Mouse (Mus musculus): ENCODE measurements around the gene Pramel4. TPM values are rescaled to one million over a fixed set of nuclear protein-coding genes. Genes with fewer than 3 reads are reported as not detected.

Pramel4 gene
- total RNA-seq (2023), result not detected in 2 replicates

DNA sequence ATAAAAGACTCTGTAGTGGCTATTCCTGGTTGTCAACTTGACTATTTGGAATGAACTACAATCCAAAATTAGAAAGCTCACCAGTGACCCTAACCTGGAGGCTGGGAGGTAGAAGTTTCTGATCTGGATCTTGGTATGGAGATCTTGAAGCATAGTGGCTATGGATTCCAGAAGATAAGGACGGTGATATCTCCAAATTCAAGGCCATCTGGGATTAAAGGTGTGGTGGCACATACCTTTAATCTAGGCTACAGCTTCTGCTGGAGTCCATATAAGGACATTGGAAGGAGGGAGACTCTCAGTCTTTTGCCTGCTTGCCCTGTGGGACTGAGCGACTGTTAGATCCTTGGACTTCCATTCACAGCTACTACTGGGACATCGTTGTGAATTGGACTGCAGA is at the start of gene Pramel4:
Gene Pramel4, plus strand, starts transcription at position 301 of the 400 bp plus-strand sequence.

DNA sequence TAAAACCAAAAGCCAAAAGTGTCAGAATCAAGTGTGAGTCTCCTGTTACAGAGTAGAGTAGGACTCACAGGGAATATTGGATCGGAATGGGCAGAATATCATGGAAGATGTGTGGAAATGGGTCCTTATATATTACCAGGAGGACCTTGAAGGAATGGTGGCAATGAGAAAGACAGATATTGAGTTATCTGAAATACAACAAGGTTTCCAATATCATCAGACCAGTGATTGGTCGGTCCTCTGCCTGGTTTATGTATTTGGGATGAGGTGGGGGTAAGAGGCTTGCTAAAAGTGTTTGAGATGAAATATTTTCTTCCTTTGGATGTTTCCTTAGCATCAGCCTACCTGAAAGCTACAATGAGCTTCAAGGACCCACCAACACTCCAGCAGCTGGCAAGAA is 47.2 kb downstream of the Pramel4 start, which contains the start of gene Gm13102:
Gene Gm13102, plus strand, starts transcription at position 301 of the 400 bp plus-strand sequence.

Other genes with a start within 250 kb of the Pramel4 start
- not detected in 2 replicates for gene Gm13084, start 243.0 kb upstream of the Pramel4 start, total RNA-seq (2023)
- gene Gm13103, start 212.6 kb upstream of the Pramel4 start, total RNA-seq (2023), result not detected in 2 replicates
- not detected in 2 replicates for gene Pramef6, start 158.7 kb upstream of the Pramel4 start, total RNA-seq (2023)
- not detected in 2 replicates for gene Pramef25, start 108.1 kb upstream of the Pramel4 start, total RNA-seq (2023)
- gene Gm13101, start 92.2 kb upstream of the Pramel4 start, total RNA-seq (2023), result not detected in 2 replicates
- gene Pramef17, start 64.8 kb upstream of the Pramel4 start, total RNA-seq (2023), result not detected in 2 replicates
- gene Gm13102, start 47.3 kb downstream of the Pramel4 start, total RNA-seq (2023), result not detected in 2 replicates
- not detected in 2 replicates for gene Oog3, start 103.5 kb downstream of the Pramel4 start, total RNA-seq (2023)
- not detected in 2 replicates for gene Oog2, start 131.6 kb downstream of the Pramel4 start, total RNA-seq (2023)
- gene C87977, start 154.2 kb downstream of the Pramel4 start, total RNA-seq (2023), result not detected in 2 replicates
- not detected in 2 replicates for gene Pramel5, start 221.4 kb downstream of the Pramel4 start, total RNA-seq (2023)